Comparison of ENCODE assay signal across 12 mouse cellular contexts in genomic region chrX:167318819-167319396, GRCm38 (mm10). TPM values are rescaled to one million over a fixed set of nuclear protein-coding genes. Genes with fewer than 3 reads are reported as not detected.
DNase-seq lines count a peak whose midpoint lies in the region; ATAC-seq lines count a peak whose summit lies in the region.
"Had no signal": no experiment of that assay in that cellular context is flagged by ENCODE, and none has a peak within 500 bp of the region (broad histone marks: within the 10 kb centered on the region; RNA-seq: fewer than 3 reads in every experiment).

No protein-coding gene starts in this region.

- H3K4me1 ChIP-seq in neural tube, embryonic 11.5 days (ENCODE audit: control insufficient read depth, insufficient read depth, low read length) = no peaks in the 10 kb centered on the region
- H3K4me1 ChIP-seq in neural tube, embryonic 15.5 days = no peaks in the 10 kb centered on the region

- H3K27ac ChIP-seq in neural tube, embryonic 11.5 days (ENCODE audit: low read depth, low read length) = no peak overlapping the region
- H3K27ac ChIP-seq in neural tube, embryonic 15.5 days (replicated peaks) = no peak overlapping the region

- H3K4me2 ChIP-seq in neural tube, embryonic 11.5 days (ENCODE audit: low read depth) = no peak overlapping the region
- H3K4me2 ChIP-seq in neural tube, embryonic 15.5 days = no peak overlapping the region

- H3K9ac ChIP-seq in neural tube, embryonic 11.5 days (ENCODE audit: low read length) = no peak overlapping the region
- no peak overlapping the region for H3K9ac ChIP-seq in neural tube, embryonic 15.5 days (replicated peaks)

- DNase-seq in heart, adult 8-10 months (ENCODE audit: low spot score) = peak; percentile 24
- no peak for DNase-seq in heart, postnatal 4 days
- no peak for DNase-seq in neural tube, embryonic 11.5 days (ENCODE audit: low spot score)
- no peak for DNase-seq in adrenal gland, postnatal 14 days
- DNase-seq in ovary, postnatal 36 days (ENCODE audit: low spot score) = no peak
- DNase-seq: cerebellum, adult 11-12 months; heart, postnatal 14 days; kidney, postnatal 36 days had no signal

- 0 out of 2 replicates have a peak, but pooled peaks cover 2% of the 10 kb centered on the region for H3K27me3 ChIP-seq in neural tube, embryonic 11.5 days (ENCODE audit: control insufficient read depth, insufficient read depth, low read length)
- peaks cover 18% of the 10 kb centered on the region for H3K27me3 ChIP-seq in neural tube, embryonic 15.5 days (replicated peaks)

- H3K9me3 ChIP-seq in neural tube, embryonic 11.5 days (ENCODE audit: control insufficient read depth, low read length) = no peaks in the 10 kb centered on the region
- H3K9me3 ChIP-seq in neural tube, embryonic 15.5 days (replicated peaks) = no peaks in the 10 kb centered on the region

- H3K36me3 ChIP-seq in neural tube, embryonic 11.5 days (ENCODE audit: control insufficient read depth, insufficient read depth, low read length) = no peaks in the 10 kb centered on the region
- H3K36me3 ChIP-seq in neural tube, embryonic 15.5 days = no peaks in the 10 kb centered on the region

- peak; percentile 29; the same call in 1 of the 2 replicates for ATAC-seq in neural tube, embryonic 11.5 days (ENCODE audit: insufficient read depth, low FRiP score, low TSS enrichment)
- ATAC-seq in neural tube, embryonic 15.5 days (ENCODE audit: low FRiP score) = no peak
- peak; percentile 85 for ATAC-seq in hematopoietic stem cell, adult 5-6 weeks (replicated peaks in 1 of 2; ENCODE audit: insufficient read depth in 1 of 2, low FRiP score in 2 of 2, low TSS enrichment in 1 of 2, low read depth in 1 of 2, poor library complexity in 2 of 2, severe bottlenecking in 2 of 2)
- ATAC-seq in neutrophil, adult 5-6 weeks (ENCODE audit: extremely low read depth, insufficient number of reproducible peaks, low FRiP score, poor library complexity, severe bottlenecking) = peak; percentile 51; the same call in 1 of the 2 replicates
- ATAC-seq: lung, postnatal 0 days had no signal

- 55% methylated on average over 4 of the region's 4 CpGs for WGBS in neural tube, embryonic 11.5 days
- WGBS in neural tube, embryonic 15.5 days = 32% methylated on average over 4 of the region's 4 CpGs

- H3K4me3 ChIP-seq in neural tube, embryonic 11.5 days (ENCODE audit: low read depth, low read length) = no peak overlapping the region
- H3K4me3 ChIP-seq in neural tube, embryonic 15.5 days (replicated peaks) = no peak overlapping the region

RNA-seq across cellular contexts. Expression of gene Tlr7, which starts 11.4 kb away (rescaled TPM):
- total RNA-seq in heart, adult 8-10 months (2022) = 1 to 10 TPM; 1.4 to 3.8 (median 1.5) TPM
- under 1 TPM; 0.83 to 0.99 TPM for total RNA-seq in heart, postnatal 4 days (2021)
- 0.49 and 0.65 TPM in 2 replicates for polyA plus RNA-seq in neural tube, embryonic 11.5 days (2014; fragmentation: Nextera tagmentation; extraction: Ambion mirVana)
- polyA plus RNA-seq in neural tube, embryonic 15.5 days (2015; fragmentation: Nextera tagmentation; extraction: Ambion mirVana) = 0.52 and 1.5 TPM in 2 replicates
- total RNA-seq in hematopoietic stem cell, adult 5-6 weeks (2017) = 9.2 and 17.6 TPM in 2 replicates
- 20.4 and 26.4 TPM in 2 replicates for total RNA-seq in neutrophil, adult 5-6 weeks (2017)
- total RNA-seq in adrenal gland, postnatal 14 days (2021) = 1.4 and 2.6 TPM in 2 replicates

RNA-seq across cellular contexts. Expression of gene Tlr8, which starts 54.8 kb away (rescaled TPM):
- total RNA-seq in heart, adult 8-10 months (2022) = 1 to 10 TPM in 2 of 4 experiments, under 1 TPM in 2; 0.87 to 2.7 (median 1.3) TPM
- under 1 TPM; 0.77 to 0.86 TPM for total RNA-seq in heart, postnatal 4 days (2021)
- 0.29 and 0.42 TPM in 2 replicates for polyA plus RNA-seq in neural tube, embryonic 11.5 days (2014; fragmentation: Nextera tagmentation; extraction: Ambion mirVana)
- 0.08 TPM in 1 of 2 replicates, not detected in the other for polyA plus RNA-seq in neural tube, embryonic 15.5 days (2015; fragmentation: Nextera tagmentation; extraction: Ambion mirVana)
- total RNA-seq in hematopoietic stem cell, adult 5-6 weeks (2017) = 0.74 and 2.8 TPM in 2 replicates
- 22.6 and 29.2 TPM in 2 replicates for total RNA-seq in neutrophil, adult 5-6 weeks (2017)
- total RNA-seq in adrenal gland, postnatal 14 days (2021) = 0.78 and 1.2 TPM in 2 replicates
